Mouse (Mus musculus): Measurements from ENCODE around the gene Sept1. TPM values are rescaled to one million over a fixed set of nuclear protein-coding genes. Genes with fewer than 3 reads are reported as not detected.

Gene Sept1
- total RNA-seq, 1 experiment from 2014 or later: 63.2 TPM

- ATAC-seq (replicated peaks; ENCODE audit: low read depth, poor library complexity, severe bottlenecking): no peak
Measured at GRCm38 (mm10) chr7:127165607-127166493, 67.1 kb downstream of the Sept1 start.

Other genes starting within 250 kb of the Sept1 start
- 19.3 and 21.8 TPM in 2 replicates for gene Mvp, start 218.5 kb downstream of the Sept1 start, total RNA-seq (2017)
- not detected in 2 replicates for gene Pagr1b, start 216.6 kb downstream of the Sept1 start, total RNA-seq (2017)
- gene Pagr1a, start 215.8 kb downstream of the Sept1 start, total RNA-seq (2017): 36.7 TPM in 1 of 2 replicates, not detected in the other
- 30.9 and 33.1 TPM in 2 replicates for gene Gm42742, start 212.0 kb downstream of the Sept1 start, total RNA-seq (2017)
- gene Prrt2, start 211.9 kb downstream of the Sept1 start, total RNA-seq (2017): 1.3 TPM in 1 of 2 replicates, not detected in the other
- gene Maz, start 206.1 kb downstream of the Sept1 start, total RNA-seq (2017): 59.0 and 67.8 TPM in 2 replicates
- 81.6 and 90.9 TPM in 2 replicates for gene Kif22, start 190.7 kb downstream of the Sept1 start, total RNA-seq (2017)
- gene Zg16, start 145.8 kb downstream of the Sept1 start, total RNA-seq (2017): 22.6 and 31.2 TPM in 2 replicates
- 17.2 and 24.1 TPM in 2 replicates for gene AI467606, start 141.8 kb downstream of the Sept1 start, total RNA-seq (2017)
- 0.10 and 1.8 TPM in 2 replicates for gene Qprt, start 110.9 kb downstream of the Sept1 start, total RNA-seq (2017)
- 278 and 335 TPM in 2 replicates for gene Spn, start 95.3 kb downstream of the Sept1 start, total RNA-seq (2017)
- 54.9 and 73.1 TPM in 2 replicates for gene Cd2bp2, start 37.1 kb downstream of the Sept1 start, total RNA-seq (2017)
- 24.7 and 29.1 TPM in 2 replicates for gene Tbc1d10b, start 24.7 kb downstream of the Sept1 start, total RNA-seq (2017)
- gene Mylpf, start 24.2 kb downstream of the Sept1 start, total RNA-seq (2017): 10.6 and 35.3 TPM in 2 replicates
- 20.8 and 29.9 TPM in 2 replicates for gene Zfp553, start 69 bp downstream of the Sept1 start, total RNA-seq (2017)
- 6.3 and 8.9 TPM in 2 replicates for gene Zfp771, start 11.1 kb upstream of the Sept1 start, total RNA-seq (2017)
- 85.1 and 88.3 TPM in 2 replicates for gene Dctpp1, start 27.6 kb upstream of the Sept1 start, total RNA-seq (2017)
- 99.1 and 102 TPM in 2 replicates for gene Sephs2, start 40.9 kb upstream of the Sept1 start, total RNA-seq (2017)
- gene Itgal, start 63.1 kb upstream of the Sept1 start, total RNA-seq (2017): 26.1 and 31.6 TPM in 2 replicates
- gene Zfp768, start 112.5 kb upstream of the Sept1 start, total RNA-seq (2017): 5.1 and 6.8 TPM in 2 replicates
- 5.1 and 12.0 TPM in 2 replicates for gene Zfp747, start 142.9 kb upstream of the Sept1 start, total RNA-seq (2017)
- gene 9130019O22Rik, start 154.0 kb upstream of the Sept1 start, total RNA-seq (2017): 4.8 and 7.2 TPM in 2 replicates
- gene E430018J23Rik, start 160.5 kb upstream of the Sept1 start, total RNA-seq (2017): 9.7 and 11.2 TPM in 2 replicates
- gene Zfp764, start 173.7 kb upstream of the Sept1 start, total RNA-seq (2017): 9.2 and 13.0 TPM in 2 replicates
- 7.7 and 11.5 TPM in 2 replicates for gene Zfp688, start 188.9 kb upstream of the Sept1 start, total RNA-seq (2017)
- gene Zfp689, start 216.0 kb upstream of the Sept1 start, total RNA-seq (2017): 3.1 and 4.8 TPM in 2 replicates
- gene Prr14, start 226.5 kb upstream of the Sept1 start, total RNA-seq (2017): 19.0 and 33.8 TPM in 2 replicates
- 15.1 and 30.3 TPM in 2 replicates for gene Fbrs, start 246.1 kb upstream of the Sept1 start, total RNA-seq (2017)